Mouse (Mus musculus) cerebellum, adult 8-10 months (tissue): ENCODE results near the gene Tm6sf1.

Source experiments
- DNase-seq: peaks from one replicate; pipeline ENCODE4 v3.0.0; 2022

Gene Tm6sf1

GRCm38 (mm10) chr7:81851706-81852105 is 7.1 kb upstream of the Tm6sf1 start:
- no peak for DNase-seq

DNA sequence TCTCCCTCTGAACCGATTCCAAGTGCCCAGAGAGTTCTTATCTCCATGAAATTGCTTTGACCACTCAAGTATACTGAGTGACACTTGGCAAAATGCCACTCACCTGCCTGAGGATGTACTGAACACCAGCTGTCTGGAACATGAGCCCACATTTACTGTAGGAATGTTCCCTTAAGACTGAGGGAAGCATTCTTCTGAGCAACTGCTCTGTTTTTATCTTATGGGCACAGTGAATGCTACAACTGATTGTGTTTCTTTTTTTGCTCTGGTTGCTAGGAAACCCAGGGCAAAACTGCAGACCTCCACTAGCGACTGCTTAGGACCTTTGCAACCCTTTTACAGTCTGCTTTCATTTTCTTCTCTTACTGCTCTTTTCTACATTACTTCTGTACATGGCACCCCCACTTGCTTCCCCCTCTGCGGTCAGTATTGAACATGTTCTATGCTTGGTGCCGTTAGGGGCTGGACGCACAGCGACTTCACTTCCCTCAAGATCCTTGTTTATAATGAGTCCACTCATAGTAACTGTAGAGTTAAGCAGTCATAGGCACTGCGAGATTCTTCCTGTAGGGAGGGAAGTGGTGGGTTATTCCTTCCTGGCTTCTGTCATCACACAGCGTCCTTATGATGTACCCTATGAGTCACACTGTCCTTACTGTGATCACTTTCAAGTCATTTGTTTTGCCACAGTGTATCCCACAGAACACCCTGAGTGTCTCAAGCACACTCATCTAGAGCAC is 4.1 kb upstream of the Tm6sf1 start:
- no peak for DNase-seq

DNA sequence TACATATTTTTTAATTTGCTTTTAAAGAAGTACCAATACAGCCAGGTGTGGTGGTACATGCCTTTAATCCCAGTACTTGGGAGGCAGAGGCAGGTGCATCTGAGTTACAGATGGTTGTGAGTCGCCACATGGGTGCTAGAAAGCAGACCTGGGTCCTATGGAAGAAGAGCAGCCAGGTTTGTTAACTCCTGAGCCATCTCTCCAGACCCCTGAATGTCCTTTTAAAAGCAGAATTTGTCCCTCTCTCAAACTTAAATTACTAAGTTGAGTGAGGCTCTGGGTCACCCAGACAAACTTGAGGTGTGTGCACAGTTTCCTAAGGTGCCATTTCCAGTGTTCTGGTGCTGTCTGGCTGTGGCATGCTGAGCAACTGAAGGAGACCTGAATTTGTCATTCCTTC is 3.1 kb upstream of the Tm6sf1 start, which contains the start of gene Gm10160:
TSS of gene Gm10160 (minus strand) at position 101 of the 400 bp plus-strand sequence.
- no peak for DNase-seq

GRCm38 (mm10) chr7:81856221-81856620 is 2.6 kb upstream of the Tm6sf1 start:
- DNase-seq: no peak

DNA sequence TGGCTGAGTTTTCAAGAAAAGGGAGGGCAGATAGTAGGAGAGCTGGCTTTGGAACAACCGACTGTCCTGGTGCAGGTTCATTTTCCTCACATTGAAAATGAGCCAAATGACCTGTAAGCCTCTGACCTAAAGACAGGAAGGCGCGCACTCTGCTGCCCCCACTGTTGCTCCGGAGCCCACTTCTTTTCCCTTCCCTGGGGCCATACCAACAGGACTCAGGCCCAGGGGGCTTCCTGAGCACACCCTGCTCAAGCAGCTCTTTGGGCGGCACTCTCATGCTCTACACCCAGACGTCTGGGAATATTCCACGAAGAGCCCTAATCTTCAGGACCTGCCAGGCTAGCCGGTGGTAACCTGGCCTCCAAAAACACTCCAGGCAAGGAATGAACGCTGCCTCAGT is 565 bp upstream of the Tm6sf1 start:
- DNase-seq: no peak

DNA sequence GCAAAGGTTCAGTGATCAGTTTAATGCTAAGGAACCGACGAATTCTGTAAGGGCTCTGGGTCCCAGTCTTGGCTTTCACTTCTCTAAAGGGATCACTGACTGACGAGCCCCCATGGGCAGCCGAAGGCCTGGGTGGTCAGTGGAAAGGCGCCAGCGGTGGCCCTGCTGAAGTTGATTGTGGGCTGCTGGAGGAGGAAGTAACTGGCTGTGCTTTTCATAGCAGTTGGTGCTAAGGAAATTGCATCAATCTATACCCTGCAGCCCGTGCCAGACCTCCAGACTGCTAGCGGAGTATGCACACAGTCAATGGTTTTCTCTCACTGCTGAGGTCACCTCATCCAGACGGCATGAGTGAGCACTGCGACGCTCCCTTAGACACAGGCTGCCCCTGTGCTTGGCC is 1.3 kb downstream of the Tm6sf1 start:
- no peak for DNase-seq

- DNase-seq: no peak
Observed at GRCm38 (mm10) chr7:81860996-81861395, 2.2 kb downstream of the Tm6sf1 start.

DNA sequence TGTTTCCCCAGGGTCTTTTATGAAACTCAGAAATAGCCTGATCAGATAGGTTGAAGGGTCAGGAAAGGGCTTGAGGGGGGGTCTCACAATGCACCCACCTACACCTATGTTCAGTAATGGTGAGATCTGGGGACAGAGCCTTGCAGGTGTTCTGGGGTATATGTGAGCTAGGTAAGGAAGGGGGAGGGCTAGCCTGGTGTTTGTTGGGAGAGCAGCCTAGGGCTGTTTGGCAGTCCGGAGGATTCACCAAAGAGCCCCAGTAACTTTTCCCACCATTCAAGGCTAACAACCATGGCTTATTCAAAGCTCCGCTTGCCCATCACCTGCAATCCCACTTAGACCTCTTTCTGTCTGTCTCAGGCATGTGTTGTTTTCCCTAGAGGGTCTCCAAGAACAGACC is 2.7 kb downstream of the Tm6sf1 start:
- no peak for DNase-seq

GRCm38 (mm10) chr7:81861921-81862320 is 3.1 kb downstream of the Tm6sf1 start:
- DNase-seq: no peak

- DNase-seq: no peak
Observed at GRCm38 (mm10) chr7:81862587-81863583, 4.1 kb downstream of the Tm6sf1 start.

DNA sequence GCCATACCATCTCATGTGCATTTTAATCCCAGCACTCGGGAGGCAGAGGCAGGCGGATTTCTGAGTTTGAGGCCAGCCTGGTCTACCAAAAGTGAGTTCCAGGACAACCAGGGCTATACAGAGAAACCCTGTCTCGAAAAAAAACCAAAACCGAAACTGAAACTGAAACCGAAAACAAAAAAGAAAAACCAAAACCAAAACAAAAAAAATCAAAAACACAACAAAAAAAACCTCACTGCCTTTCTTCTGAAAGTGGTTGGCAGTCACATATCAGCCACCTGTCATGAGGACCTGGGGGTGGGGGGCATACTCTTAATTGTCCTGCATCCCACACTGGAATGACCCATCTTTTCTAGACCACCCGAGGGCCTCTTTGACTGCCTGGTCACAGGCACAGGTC is 5.8 kb downstream of the Tm6sf1 start:
- no peak for DNase-seq

GRCm38 (mm10) chr7:81865937-81866336 is 7.1 kb downstream of the Tm6sf1 start:
- DNase-seq: no peak

DNA sequence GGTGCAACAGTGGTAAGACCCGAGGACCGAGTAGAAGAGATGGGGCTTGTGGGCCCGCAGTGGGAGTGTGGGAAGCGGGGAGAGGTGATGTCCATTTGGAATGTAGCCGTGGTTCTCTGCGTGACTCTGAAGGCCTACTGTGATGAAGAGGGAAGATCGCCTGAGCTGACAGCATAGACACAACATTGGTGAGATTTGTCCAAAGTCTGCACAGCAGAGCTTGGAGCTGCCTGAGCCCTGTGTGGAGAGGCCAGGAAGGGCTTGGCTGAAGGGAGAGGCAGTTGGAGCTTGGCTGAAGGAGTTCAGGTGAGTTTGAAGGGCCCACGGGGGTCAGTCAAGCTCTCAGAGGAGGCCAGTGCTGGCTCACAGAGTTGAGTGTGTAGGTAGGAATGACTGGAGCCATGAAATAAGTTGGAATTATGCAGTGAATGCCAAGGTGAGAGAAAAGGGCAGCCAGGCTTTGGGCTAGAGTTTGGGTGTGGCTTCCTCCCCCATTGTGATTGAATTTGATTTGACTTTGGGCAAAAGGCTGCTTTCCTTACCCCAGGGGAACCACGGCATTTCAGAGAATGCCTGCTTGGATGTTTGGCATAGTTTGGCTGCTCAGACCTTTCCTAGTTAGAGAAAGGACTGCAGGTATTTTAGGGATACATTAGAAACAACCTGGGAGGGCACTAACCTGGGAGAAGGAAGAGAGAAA is 8.6 kb downstream of the Tm6sf1 start:
- DNase-seq: no peak

GRCm38 (mm10) chr7:81868158-81868557 is 9.4 kb downstream of the Tm6sf1 start:
- peak; percentile 97 for DNase-seq

- DNase-seq: no peak
Observed at GRCm38 (mm10) chr7:81872493-81873013, 13.8 kb downstream of the Tm6sf1 start.

- DNase-seq: no peak
Observed at GRCm38 (mm10) chr7:81873807-81874206, 15.0 kb downstream of the Tm6sf1 start.

DNA sequence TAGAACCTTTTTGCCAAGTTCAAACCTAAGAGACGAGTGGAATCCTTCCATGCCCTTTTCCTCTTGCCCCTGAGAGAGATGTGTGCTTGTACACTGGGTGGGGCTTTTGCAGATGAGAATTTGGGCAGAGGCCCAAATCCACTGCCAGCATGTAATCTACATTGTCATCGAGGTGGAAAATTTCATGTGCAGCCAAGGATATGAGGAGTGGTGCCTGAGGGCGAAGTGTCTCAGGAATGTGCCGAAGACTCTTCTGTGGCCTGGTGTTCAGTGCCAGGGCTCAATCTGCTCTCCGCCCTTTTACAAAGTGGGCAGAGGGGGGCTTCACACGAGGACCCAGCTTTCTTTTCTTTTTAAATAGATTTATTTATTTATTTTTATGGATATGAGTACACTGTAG is 15.8 kb downstream of the Tm6sf1 start:
- DNase-seq: no peak

DNA sequence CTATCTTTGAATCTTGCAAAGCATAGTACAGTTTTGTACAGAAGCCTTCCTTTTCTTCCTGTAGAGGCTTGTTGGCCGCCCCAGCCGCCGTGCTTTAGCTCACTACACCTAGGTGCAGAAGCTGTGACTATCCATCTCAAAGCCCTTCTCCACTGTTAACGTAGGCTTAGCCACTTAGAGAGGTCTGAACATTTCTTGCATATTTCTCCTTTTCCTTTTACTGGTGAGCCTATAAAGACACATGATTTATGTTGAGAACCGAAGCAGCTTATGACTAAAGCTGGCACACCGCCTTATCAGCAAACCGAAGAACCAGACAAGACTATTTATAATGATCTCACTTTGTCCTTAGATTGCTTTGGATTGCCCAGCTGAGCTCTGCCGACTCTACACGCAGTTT is 16.6 kb downstream of the Tm6sf1 start:
- DNase-seq: no peak

DNA sequence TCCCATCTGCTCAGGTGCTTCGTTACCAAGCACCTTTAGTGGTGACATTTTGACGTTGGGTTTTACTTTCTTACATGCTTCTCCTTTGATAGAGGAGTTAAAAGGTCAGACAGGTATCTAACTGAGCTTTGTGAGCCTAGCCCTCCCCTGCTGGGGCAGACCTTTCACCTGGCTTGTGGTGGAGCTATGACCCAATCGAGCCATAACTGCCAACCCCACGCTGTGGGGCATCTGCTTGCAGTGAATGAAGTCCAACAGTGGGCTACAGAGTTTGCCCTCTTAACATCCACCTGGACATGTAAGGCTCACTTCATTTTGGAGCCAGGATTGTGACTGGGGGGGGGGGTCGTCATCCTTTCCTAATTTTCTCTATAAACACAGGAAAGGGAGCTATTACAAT is 21.5 kb downstream of the Tm6sf1 start:
- no peak for DNase-seq

- DNase-seq: no peak
Observed at GRCm38 (mm10) chr7:81880797-81881196, 22.0 kb downstream of the Tm6sf1 start.

GRCm38 (mm10) chr7:81881600-81881999 is 22.8 kb downstream of the Tm6sf1 start:
- no peak for DNase-seq

DNA sequence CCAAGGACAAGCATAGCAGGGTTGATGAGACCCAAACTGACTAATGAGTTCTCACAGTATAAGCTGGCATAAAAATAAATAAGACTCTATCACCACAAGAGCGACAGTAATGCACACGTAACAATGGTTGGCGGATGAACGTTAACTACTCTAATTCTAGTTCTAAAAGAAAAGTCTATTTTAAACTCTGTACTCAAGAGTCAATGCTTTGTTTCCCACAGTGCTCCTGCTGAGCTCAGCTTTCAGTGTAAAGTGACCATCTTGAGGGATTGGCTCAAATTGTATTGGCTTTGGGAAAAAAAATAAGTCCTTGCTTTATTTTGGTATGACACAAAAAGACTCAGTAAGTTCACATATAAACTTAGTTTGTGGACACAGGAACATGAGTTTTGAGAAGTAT is 26.3 kb downstream of the Tm6sf1 start:
- DNase-seq: no peak

GRCm38 (mm10) chr7:81899361-81899760 is 40.6 kb downstream of the Tm6sf1 start:
- DNase-seq: no peak
